Mouse (Mus musculus): ENCODE measurements around the gene Pla2r1.

The Pla2r1 gene

GRCm38 (mm10) chr2:60407387-60407786, 145.7 kb downstream of the Pla2r1 start:
- no peak for DNase-seq (ENCODE audit: extremely low read depth, low read depth, low spot score)

GRCm38 (mm10) chr2:60405431-60405830, 147.7 kb downstream of the Pla2r1 start:
- DNase-seq (ENCODE audit: extremely low read depth, low read depth, low spot score): no peak

- no peak for DNase-seq (ENCODE audit: extremely low read depth, low read depth, low spot score)
These were observed 148.3 kb downstream of the Pla2r1 start for GRCm38 (mm10) chr2:60404763-60405162.

GRCm38 (mm10) chr2:60401694-60402093, 151.4 kb downstream of the Pla2r1 start:
- no peak for DNase-seq (ENCODE audit: extremely low read depth, low read depth, low spot score)

GRCm38 (mm10) chr2:60393786-60394185, 159.3 kb downstream of the Pla2r1 start:
- DNase-seq (ENCODE audit: extremely low read depth, low read depth, low spot score): no peak

- no peak for DNase-seq (ENCODE audit: extremely low read depth, low read depth, low spot score)
These were observed 160.8 kb downstream of the Pla2r1 start for GRCm38 (mm10) chr2:60392286-60392685.

GRCm38 (mm10) chr2:60387363-60387762, 165.7 kb downstream of the Pla2r1 start:
- DNase-seq (ENCODE audit: extremely low read depth, low read depth, low spot score): no peak

GRCm38 (mm10) chr2:60386835-60387234, 166.3 kb downstream of the Pla2r1 start:
- no peak for DNase-seq (ENCODE audit: extremely low read depth, low read depth, low spot score)

GRCm38 (mm10) chr2:60384763-60385085, 168.4 kb downstream of the Pla2r1 start:
- DNase-seq (ENCODE audit: extremely low read depth, low read depth, low spot score): no peak

- DNase-seq (ENCODE audit: extremely low read depth, low read depth, low spot score): no peak
These were observed 168.9 kb downstream of the Pla2r1 start for GRCm38 (mm10) chr2:60384083-60384762.

GRCm38 (mm10) chr2:60382858-60383669, 170.0 kb downstream of the Pla2r1 start, which contains the start of gene Ly75:
Ly75 (minus strand) TSS chr2:60383303.
- no peak for DNase-seq (ENCODE audit: extremely low read depth, low read depth, low spot score)

GRCm38 (mm10) chr2:60382346-60382745, 170.8 kb downstream of the Pla2r1 start:
- no peak for DNase-seq (ENCODE audit: extremely low read depth, low read depth, low spot score)

- no peak for DNase-seq (ENCODE audit: extremely low read depth, low read depth, low spot score)
These were observed 175.8 kb downstream of the Pla2r1 start for GRCm38 (mm10) chr2:60377260-60377659.

GRCm38 (mm10) chr2:60375608-60376107, 177.4 kb downstream of the Pla2r1 start:
- DNase-seq (ENCODE audit: extremely low read depth, low read depth, low spot score): no peak

GRCm38 (mm10) chr2:60375126-60375525, 178.0 kb downstream of the Pla2r1 start:
- DNase-seq (ENCODE audit: extremely low read depth, low read depth, low spot score): no peak

- DNase-seq (ENCODE audit: extremely low read depth, low read depth, low spot score): no peak
These were observed 182.9 kb downstream of the Pla2r1 start for GRCm38 (mm10) chr2:60370188-60370587.

GRCm38 (mm10) chr2:60369454-60369853, 183.7 kb downstream of the Pla2r1 start:
- DNase-seq (ENCODE audit: extremely low read depth, low read depth, low spot score): no peak

GRCm38 (mm10) chr2:60367871-60368270, 185.2 kb downstream of the Pla2r1 start:
- DNase-seq (ENCODE audit: extremely low read depth, low read depth, low spot score): no peak

All from fat pad, adult 2 months (tissue).